Mouse (Mus musculus) lung, embryonic 15.5 days (tissue): ENCODE results near the gene Kif26b. TPM values are rescaled to one million over a fixed set of nuclear protein-coding genes. Genes with fewer than 3 reads are reported as not detected.

Source experiments
- ATAC-seq: fragments of 200-750 bp; cut with Nextera tagmentation; 2 replicates; pipeline ENCODE4 v1.8.0; 2017; ENCODE audit warnings: moderate number of reproducible peaks, borderline replicate concordance; ENCODE audit not compliant: low FRiP score, low TSS enrichment; ENCODE audit errors: extremely low read depth
- H3K27ac ChIP-seq: fragments of 300-500 bp; sonication (generic); 2 replicates; pipeline ENCODE4 v1.5.1; 2015; ENCODE audit warnings: moderate library complexity, mild to moderate bottlenecking, inconsistent platforms
- H3K27me3 ChIP-seq: fragments of 300-500 bp; sonication (generic); 2 replicates; pipeline ENCODE4 v1.6.1; 2015; ENCODE audit warnings: inconsistent platforms
- H3K36me3 ChIP-seq: fragments of 300-500 bp; sonication (generic); 2 replicates; pipeline ENCODE4 v1.6.1; 2015; ENCODE audit warnings: inconsistent platforms
- H3K4me1 ChIP-seq: fragments of 300-500 bp; sonication (generic); 2 replicates; pipeline ENCODE4 v1.6.1; 2015; ENCODE audit warnings: inconsistent platforms
- H3K4me2 ChIP-seq: fragments of 300-500 bp; sonication (generic); 2 replicates; pipeline ENCODE4 v1.6.1; 2015; ENCODE audit warnings: inconsistent platforms, mild to moderate bottlenecking, moderate library complexity
- H3K4me3 ChIP-seq: fragments of 300-500 bp; sonication (generic); 2 replicates; pipeline ENCODE4 v1.5.1; 2015; ENCODE audit warnings: mild to moderate bottlenecking, inconsistent platforms
- H3K9ac ChIP-seq: fragments of 300-500 bp; sonication (generic); 2 replicates; pipeline ENCODE4 v1.6.1; 2015; ENCODE audit warnings: inconsistent platforms
- H3K9me3 ChIP-seq: fragments of 300-500 bp; sonication (generic); 2 replicates; pipeline ENCODE4 v1.6.1; 2016; ENCODE audit warnings: inconsistent platforms
- WGBS: fragments of 180-500 bp; shearing (Covaris S2); methylation state at CpG from one replicate; pipeline ENCODE4 v1.1.7; 2015; 5-methylcytosine and 5-hydroxymethylcytosine counted together
- polyA plus RNA-seq: library from polyadenylated mRNA; unstranded; fragments of >200 nt; fragmentation: Nextera tagmentation; extraction: Ambion mirVana; gene quantifications from 2 replicates; pipeline ENCODE4 v1.2.1, GENCODE M21; 2015

Gene Kif26b
- polyA plus RNA-seq, 1 experiment from 2014 or later: 1.7 TPM

DNA sequence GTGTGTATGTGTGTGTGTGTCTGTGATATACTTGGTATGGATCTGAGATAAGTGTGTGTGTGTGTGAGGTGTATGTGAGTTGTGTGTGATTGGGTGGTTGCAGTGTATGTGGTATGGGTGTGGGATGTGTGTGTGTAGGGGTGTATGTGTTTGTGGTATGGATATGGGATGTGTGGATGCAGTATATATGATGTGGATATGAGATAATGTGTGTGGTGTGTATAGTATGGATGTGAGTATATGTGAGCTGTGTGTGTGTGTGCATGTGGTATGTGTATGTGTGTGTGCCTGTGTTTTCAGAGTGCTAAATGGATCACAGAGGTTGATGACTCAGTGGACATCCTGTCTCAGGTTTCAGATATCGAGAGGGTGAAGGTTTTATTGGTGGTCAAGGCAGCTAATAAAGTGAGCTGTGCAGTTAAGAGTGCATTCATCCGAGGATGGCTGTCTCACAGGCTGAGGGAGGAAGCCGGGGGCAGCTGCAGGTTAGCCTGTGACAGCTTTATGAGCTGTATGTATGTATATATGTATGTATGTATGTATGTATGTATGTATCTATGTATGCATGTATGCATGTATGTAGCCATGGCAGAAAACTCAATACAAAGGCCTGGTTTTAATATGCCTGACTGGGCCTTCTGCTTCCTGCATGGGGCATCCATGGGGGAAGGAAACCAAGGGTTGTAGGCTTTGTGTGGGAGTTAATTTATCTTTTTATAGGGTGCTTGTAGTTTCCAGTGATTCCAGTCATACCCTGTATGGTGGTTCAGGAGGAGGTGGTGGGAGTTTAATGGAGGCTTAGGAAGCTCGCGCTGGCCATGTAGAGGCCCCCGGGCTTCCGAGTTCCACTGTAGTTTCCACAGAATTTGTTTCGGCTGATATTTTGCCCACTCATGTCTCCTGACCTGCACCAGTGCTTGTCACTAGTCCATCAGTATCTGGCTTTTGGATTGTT, 14.3 kb downstream of the Kif26b start:
- Histone ChIP-seq H3K4me3 (no peak overlapping the region), H3K9ac (no peak overlapping the region), H3K36me3 (no peaks in the 10 kb centered on the region), H3K9me3 (no peaks in the 10 kb centered on the region), H3K27me3 (no peaks in the 10 kb centered on the region), H3K4me2 (no peak overlapping the region), H3K4me1 (no peaks in the 10 kb centered on the region), H3K27ac (no peak overlapping the region)
- ATAC-seq: no peak
- WGBS: 83% methylated on average over 8 of the region's 8 CpGs

GRCm38 (mm10) chr1:178544585-178544984, 15.7 kb downstream of the Kif26b start:
- no peak overlapping the region for H3K9ac ChIP-seq

GRCm38 (mm10) chr1:178549576-178549975, 20.7 kb downstream of the Kif26b start:
- ATAC-seq: no peak
- no peaks in the 10 kb centered on the region for H3K4me1 ChIP-seq
- H3K4me2 ChIP-seq: no peak overlapping the region
- H3K9ac ChIP-seq: no peak overlapping the region
- H3K27me3 ChIP-seq: no peaks in the 10 kb centered on the region
- no peak overlapping the region for H3K27ac ChIP-seq
- H3K36me3 ChIP-seq: no peaks in the 10 kb centered on the region
- 85% methylated on average over 4 of the region's 4 CpGs for WGBS
- no peaks in the 10 kb centered on the region for H3K9me3 ChIP-seq
- H3K4me3 ChIP-seq: no peak overlapping the region

More at GRCm38 (mm10) chr1:178544585-178544984, 15.7 kb downstream of the Kif26b start:
- Histone ChIP-seq H3K9me3 (no peaks in the 10 kb centered on the region), H3K4me1 (no peaks in the 10 kb centered on the region), H3K4me3 (no peak overlapping the region), H3K4me2 (no peak overlapping the region), H3K27me3 (no peaks in the 10 kb centered on the region), H3K27ac (no peak overlapping the region), H3K36me3 (no peaks in the 10 kb centered on the region)
- no peak for ATAC-seq
- WGBS: 72% methylated on average over 3 of the region's 3 CpGs

DNA sequence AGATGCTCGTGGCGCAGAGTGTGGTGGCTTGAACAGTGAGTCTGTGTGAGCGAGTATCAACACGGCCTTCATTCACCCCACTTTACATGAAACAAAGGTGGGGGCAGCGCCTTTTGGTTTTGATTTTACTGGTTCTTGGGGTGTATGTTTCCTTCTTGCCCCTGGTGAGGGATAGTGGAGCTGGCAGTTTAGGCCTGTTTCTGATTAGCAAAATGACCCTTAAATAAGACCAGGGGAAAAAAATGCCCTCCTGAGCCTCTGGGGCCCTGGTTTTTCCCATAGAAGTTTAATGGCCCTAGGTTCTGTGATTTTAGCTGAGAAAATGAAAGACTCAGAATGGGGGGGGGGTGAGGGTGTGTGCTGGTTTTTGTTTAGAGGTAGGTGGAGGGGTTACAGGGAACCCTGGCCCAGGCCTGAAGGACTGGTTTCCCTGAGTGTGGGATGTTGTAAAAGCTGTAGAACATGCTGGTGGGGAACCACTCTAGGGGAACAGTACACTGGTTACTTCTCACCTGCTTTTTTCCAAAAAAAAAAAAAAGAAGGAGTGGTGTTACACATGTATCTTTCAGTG, 21.6 kb downstream of the Kif26b start:
- no peaks in the 10 kb centered on the region for H3K4me1 ChIP-seq
- WGBS: 90% methylated on average over 5 of the region's 5 CpGs
- no peaks in the 10 kb centered on the region for H3K27me3 ChIP-seq
- no peak overlapping the region for H3K4me3 ChIP-seq
- no peak overlapping the region for H3K9ac ChIP-seq
- no peak for ATAC-seq
- no peaks in the 10 kb centered on the region for H3K36me3 ChIP-seq
- H3K27ac ChIP-seq: no peak overlapping the region
- no peak overlapping the region for H3K4me2 ChIP-seq
- H3K9me3 ChIP-seq: no peaks in the 10 kb centered on the region

DNA sequence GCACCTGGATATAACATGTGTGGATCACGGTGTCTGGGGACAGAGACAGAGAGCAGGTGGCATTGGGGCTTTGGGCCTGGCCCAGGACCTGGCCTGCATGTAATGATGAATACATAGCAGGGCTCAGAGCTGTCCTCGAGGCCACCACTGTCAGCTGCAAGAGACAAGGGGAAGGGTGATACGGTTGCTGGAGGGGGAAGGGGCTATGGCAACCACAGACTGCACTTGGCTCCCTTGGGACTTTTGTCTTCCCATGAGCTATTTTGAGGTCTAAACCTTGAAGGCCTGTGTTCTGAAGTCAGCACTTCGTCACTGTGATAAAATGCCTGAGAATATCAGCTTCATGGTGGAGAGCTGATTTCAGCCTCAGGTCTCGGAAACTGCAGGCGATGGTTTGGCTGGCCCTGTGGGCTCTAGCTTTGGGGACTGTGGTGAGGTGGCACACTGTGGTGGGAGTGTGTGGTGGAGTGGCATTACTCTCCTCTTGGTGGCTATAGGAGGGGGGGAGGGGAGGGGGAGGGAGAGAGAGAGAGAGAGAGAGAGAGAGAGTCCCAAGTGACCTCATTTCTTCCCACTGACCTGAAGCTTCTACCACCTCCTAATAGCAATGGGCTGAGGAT, 23.5 kb downstream of the Kif26b start:
- no peaks in the 10 kb centered on the region for H3K4me1 ChIP-seq

DNA sequence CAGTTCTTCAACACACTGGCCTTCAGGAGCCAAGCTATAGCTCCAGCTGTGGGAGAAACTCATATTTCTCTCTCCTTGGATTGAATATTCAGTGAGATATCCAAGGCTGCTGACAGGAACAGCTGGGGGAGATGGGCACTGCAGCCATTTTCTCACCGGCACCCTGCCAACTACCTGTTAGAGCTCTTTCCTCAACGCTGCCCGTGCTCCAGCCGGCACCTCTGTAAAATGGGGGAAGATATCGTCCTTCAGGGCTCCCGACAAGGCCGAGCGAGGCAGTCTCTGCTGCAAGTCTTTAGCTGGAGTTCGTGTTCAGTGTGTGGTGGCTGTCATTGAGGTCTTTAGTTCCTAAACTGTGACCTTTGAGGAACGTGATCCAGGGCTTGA, 24.0 kb downstream of the Kif26b start:
- no peak overlapping the region for H3K4me2 ChIP-seq
- H3K9me3 ChIP-seq: no peaks in the 10 kb centered on the region
- H3K27ac ChIP-seq: no peak overlapping the region
- no peaks in the 10 kb centered on the region for H3K27me3 ChIP-seq
- 51% methylated on average over 10 of the region's 10 CpGs for WGBS
- H3K4me3 ChIP-seq: no peak overlapping the region
- no peak overlapping the region for H3K9ac ChIP-seq
- no peak for ATAC-seq
- H3K36me3 ChIP-seq: no peaks in the 10 kb centered on the region
- H3K4me1 ChIP-seq: no peaks in the 10 kb centered on the region

More for the DNA sequence above, 23.5 kb downstream of the Kif26b start:
- Histone ChIP-seq H3K27ac (no peak overlapping the region), H3K27me3 (no peaks in the 10 kb centered on the region), H3K4me2 (no peak overlapping the region), H3K4me3 (no peak overlapping the region), H3K36me3 (no peaks in the 10 kb centered on the region), H3K9ac (no peak overlapping the region), H3K9me3 (no peaks in the 10 kb centered on the region)
- WGBS: 81% methylated on average over 6 of the region's 6 CpGs
- no peak; the same call in 1 of the 2 replicates for ATAC-seq

DNA sequence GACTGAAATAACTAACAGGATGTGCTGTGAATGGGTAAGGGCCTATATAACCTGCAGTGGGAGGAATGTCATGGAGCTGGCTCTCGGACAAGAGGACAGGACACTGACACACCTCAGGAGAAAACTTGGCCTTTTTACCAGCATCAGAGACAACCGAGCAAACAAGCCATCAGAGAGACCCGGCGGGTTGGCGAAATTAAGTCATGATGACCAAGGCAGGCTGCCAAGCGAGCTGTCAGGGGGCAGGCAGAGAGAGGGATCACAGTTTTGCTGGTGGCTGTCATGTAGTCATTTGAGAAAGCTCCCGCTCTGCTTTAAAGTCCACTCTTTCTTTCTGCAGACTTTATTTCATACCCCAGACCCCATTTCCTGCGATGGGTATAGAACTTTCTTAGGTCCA, 27.3 kb downstream of the Kif26b start:
- H3K27me3 ChIP-seq: no peaks in the 10 kb centered on the region
- ATAC-seq: no peak
- no peaks in the 10 kb centered on the region for H3K9me3 ChIP-seq
- H3K4me3 ChIP-seq: no peak overlapping the region
- no peaks in the 10 kb centered on the region for H3K36me3 ChIP-seq
- H3K4me1 ChIP-seq: no peaks in the 10 kb centered on the region
- no peak overlapping the region for H3K4me2 ChIP-seq
- no peak overlapping the region for H3K27ac ChIP-seq
- no peak overlapping the region for H3K9ac ChIP-seq
- 80% methylated on average over 8 of the region's 8 CpGs for WGBS

DNA sequence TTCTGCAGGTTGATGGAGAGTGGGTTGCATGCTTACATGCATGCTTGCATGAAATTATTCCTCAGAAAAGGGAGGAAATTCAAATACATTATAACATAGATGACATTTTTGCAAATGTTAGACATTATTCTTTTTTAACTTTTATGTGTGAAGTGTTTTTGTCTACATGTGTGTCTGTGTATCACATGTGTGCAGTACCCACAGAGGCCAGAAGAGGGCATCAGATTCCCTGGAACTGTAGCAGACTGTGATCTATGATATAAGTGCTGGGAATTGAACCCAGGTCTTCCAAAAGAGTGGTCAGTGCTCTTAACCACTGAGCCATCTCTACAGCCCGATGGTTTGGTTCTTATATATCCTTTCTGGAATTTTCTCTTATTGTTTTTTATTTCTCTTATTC, 31.1 kb downstream of the Kif26b start:
- no peak overlapping the region for H3K4me3 ChIP-seq
- no peak overlapping the region for H3K27ac ChIP-seq
- 100% methylated on average over 1 of the region's 1 CpGs for WGBS
- H3K4me2 ChIP-seq: no peak overlapping the region
- H3K27me3 ChIP-seq: no peaks in the 10 kb centered on the region
- H3K9me3 ChIP-seq: no peaks in the 10 kb centered on the region
- no peaks in the 10 kb centered on the region for H3K4me1 ChIP-seq
- ATAC-seq: no peak
- H3K9ac ChIP-seq: no peak overlapping the region
- no peaks in the 10 kb centered on the region for H3K36me3 ChIP-seq

- Histone ChIP-seq H3K9me3 (no peaks in the 10 kb centered on the region), H3K9ac (no peak overlapping the region), H3K4me3 (no peak overlapping the region), H3K4me2 (no peak overlapping the region), H3K36me3 (no peaks in the 10 kb centered on the region), H3K27me3 (no peaks in the 10 kb centered on the region), H3K27ac (no peak overlapping the region), H3K4me1 (no peaks in the 10 kb centered on the region)
- no peak for ATAC-seq
- WGBS: 83% methylated on average over 2 of the region's 2 CpGs
Observed at GRCm38 (mm10) chr1:178563834-178564233, 34.9 kb downstream of the Kif26b start.

DNA sequence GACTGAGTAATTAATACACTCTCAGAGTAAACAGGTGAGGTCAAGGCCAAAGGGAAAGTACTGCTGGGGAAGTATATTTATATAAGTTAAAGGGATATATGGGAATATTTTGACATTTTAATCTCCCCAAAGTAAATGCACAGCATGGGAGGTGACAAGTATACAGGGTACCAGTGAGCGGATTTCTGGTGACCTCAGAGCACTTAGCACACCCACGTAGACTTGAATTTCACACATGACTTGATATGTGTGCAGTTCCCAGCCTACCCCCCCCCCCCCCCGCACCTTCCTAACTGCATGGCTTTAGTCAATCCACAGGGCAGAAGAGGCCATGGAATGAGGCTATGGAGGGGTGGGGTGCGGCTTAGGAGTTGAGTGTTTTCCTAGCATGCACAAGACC, 35.9 kb downstream of the Kif26b start:
- Histone ChIP-seq H3K27me3 (no peaks in the 10 kb centered on the region), H3K9me3 (no peaks in the 10 kb centered on the region), H3K4me3 (no peak overlapping the region), H3K27ac (no peak overlapping the region), H3K36me3 (no peaks in the 10 kb centered on the region), H3K9ac (no peak overlapping the region), H3K4me2 (no peak overlapping the region), H3K4me1 (no peaks in the 10 kb centered on the region)
- 58% methylated on average over 4 of the region's 4 CpGs for WGBS
- ATAC-seq: no peak

DNA sequence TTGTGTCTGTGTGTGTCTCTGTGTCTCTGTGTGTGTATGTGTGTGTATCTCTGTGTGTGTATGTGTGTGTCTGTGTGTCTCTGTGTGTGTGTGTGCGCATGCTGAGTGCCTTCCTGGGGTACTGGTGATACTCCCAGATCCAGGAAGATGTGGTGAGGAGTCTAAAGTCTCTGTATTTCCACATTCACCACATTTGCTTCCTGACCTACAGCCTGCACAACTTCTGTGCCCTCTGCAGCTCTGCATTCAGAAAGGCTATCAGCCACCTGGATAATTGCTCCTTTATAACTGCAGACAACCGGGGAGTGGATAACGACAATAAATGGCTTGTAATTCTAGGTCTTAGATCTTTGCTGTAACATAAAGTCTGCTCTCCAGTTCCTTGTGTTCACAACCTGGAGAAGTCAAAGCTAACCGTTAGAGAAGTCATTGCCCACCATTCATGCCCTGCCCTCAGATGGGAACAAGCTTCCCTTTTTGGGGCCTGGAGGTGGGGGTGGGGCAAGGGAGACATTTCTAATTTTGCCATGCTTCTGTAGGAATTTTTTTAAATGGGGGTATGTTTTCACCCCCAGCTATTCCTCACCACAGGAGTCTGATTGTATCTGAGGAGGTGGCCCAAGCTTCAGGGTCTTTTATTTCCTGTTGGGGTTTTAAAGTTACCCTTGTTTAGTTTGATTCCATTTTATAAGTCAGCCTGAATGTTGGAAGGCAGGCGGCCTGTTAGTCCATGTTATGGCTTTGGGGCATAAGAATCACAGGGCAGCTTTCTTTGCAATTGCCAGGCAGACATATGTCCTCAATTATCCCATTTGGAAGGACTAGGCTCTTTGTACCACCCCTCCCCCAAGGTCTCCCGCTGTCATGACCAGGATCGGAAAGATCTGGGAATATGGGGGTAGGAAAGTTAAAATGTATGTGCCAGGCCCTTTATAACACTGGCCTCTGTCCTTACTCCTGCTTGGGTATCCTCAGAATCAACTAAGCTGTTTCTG, 39.9 kb downstream of the Kif26b start:
- 72% methylated on average over 7 of the region's 7 CpGs for WGBS
- no peaks in the 10 kb centered on the region; the same call in 1 of the 2 replicates for H3K27me3 ChIP-seq
- no peak for ATAC-seq
- no peak overlapping the region for H3K4me2 ChIP-seq
- no peak overlapping the region for H3K4me3 ChIP-seq
- H3K4me1 ChIP-seq: no peaks in the 10 kb centered on the region
- no peaks in the 10 kb centered on the region for H3K9me3 ChIP-seq
- H3K27ac ChIP-seq: no peak overlapping the region
- no peak overlapping the region for H3K9ac ChIP-seq
- no peaks in the 10 kb centered on the region for H3K36me3 ChIP-seq
